Mouse (Mus musculus) ES-E14 (cell line): ENCODE measurements around the gene Rora. TPM values are rescaled to one million over a fixed set of nuclear protein-coding genes. Genes with fewer than 3 reads are reported as not detected.
"Not testable (repeated sequence)": the region's sequence is repeated elsewhere in the genome, so short reads cannot be mapped to it uniquely, and the experiment has no call there.

Source experiments
- DNase-seq: peaks from one replicate; pipeline ENCODE4 v3.0.0-alpha.2; 2013; ENCODE audit warnings: low read depth, low spot score
- H3K27ac ChIP-seq: 2 replicates; pipeline ENCODE4 v1.5.1; 2012; ENCODE audit warnings: low read depth, mild to moderate bottlenecking, low read length, moderate library complexity, mixed read lengths; ENCODE audit not compliant: poor library complexity, insufficient read depth, severe bottlenecking
- H3K36me3 ChIP-seq: 2 replicates; pipeline ENCODE4 v1.6.1; 2012; ENCODE audit warnings: mild to moderate bottlenecking, low read length, moderate library complexity, mixed read lengths; ENCODE audit not compliant: control insufficient read depth, poor library complexity, insufficient read depth, severe bottlenecking
- H3K4me1 ChIP-seq, 2 experiments: fragments of 150-350 bp in 1 of 2; sonication (generic) in 1 of 2; 2 replicates each; pipeline ENCODE4 v1.6.1; 2012; ENCODE audit warnings: low read length in 2 of 2, mild to moderate bottlenecking in 1 of 2, mixed read lengths in 1 of 2; ENCODE audit not compliant: control insufficient read depth in 2 of 2, insufficient read depth in 2 of 2, poor library complexity in 1 of 2
- H3K4me3 ChIP-seq, 2 experiments: fragments of 150-350 bp in 1 of 2; sonication (generic) in 1 of 2; 2 replicates each; pipeline ENCODE4 v1.5.1; 2012; ENCODE audit warnings: low read length in 2 of 2, low read depth in 1 of 2, mild to moderate bottlenecking in 1 of 2, mixed read lengths in 1 of 2; ENCODE audit not compliant: insufficient read depth in 1 of 2, poor library complexity in 1 of 2, severe bottlenecking in 1 of 2
- H3K9ac ChIP-seq: 2 replicates; pipeline ENCODE4 v1.6.1; 2012; ENCODE audit warnings: low read depth, mild to moderate bottlenecking, low read length, mixed read lengths; ENCODE audit not compliant: poor library complexity, insufficient read depth, severe bottlenecking
- H3K9me3 ChIP-seq: fragments of 150-350 bp; sonication (generic); 2 replicates; pipeline ENCODE4 v1.6.1; 2012; ENCODE audit warnings: low read depth, mild to moderate bottlenecking, low read length; ENCODE audit not compliant: control insufficient read depth, insufficient read depth
- CHD2 ChIP-seq: IDR thresholded peaks from 2 replicates; pipeline ENCODE4 v1.6.1; 2014; ENCODE audit warnings: mild to moderate bottlenecking, low read depth, low read length, inconsistent platforms
- HCFC1 ChIP-seq: IDR thresholded peaks from 2 replicates; pipeline ENCODE4 v1.6.1; 2012; ENCODE audit warnings: low read length, inconsistent platforms, borderline replicate concordance; ENCODE audit not compliant: insufficient read depth
- MAFK ChIP-seq: IDR thresholded peaks from 2 replicates; pipeline ENCODE4 v1.6.1; 2014; ENCODE audit warnings: mild to moderate bottlenecking, low read depth, low read length, inconsistent platforms; ENCODE audit not compliant: insufficient read depth
- ZC3H11A ChIP-seq: IDR thresholded peaks from 2 replicates; pipeline ENCODE4 v1.6.1; 2012; ENCODE audit warnings: low read depth, mild to moderate bottlenecking, inconsistent platforms, low read length, borderline replicate concordance
- ZNF384 ChIP-seq: IDR thresholded peaks from 2 replicates; pipeline ENCODE4 v1.6.1; 2012; ENCODE audit warnings: low read depth, low read length, inconsistent platforms
- in situ Hi-C, 2 experiments: fragments of 600-800 bp; cut with MboI; formaldehyde crosslinking; loops; one replicate each; pipeline ENCODE4 v1.15.1; 2025; ENCODE audit warnings: low sequenced_read_pairs in 2 of 2, inconsistent platforms in 1 of 2; ENCODE audit not compliant: unreplicated experiment in 2 of 2
- total RNA-seq: library from RNA; depleted of rRNA; stranded (reverse); fragments of 300-350 nt; gene quantifications from 2 replicates; pipeline ENCODE4 v1.2.3, GENCODE M21; 2012

Rora gene
- total RNA-seq, 1 experiment, result 2.1 TPM

DNA sequence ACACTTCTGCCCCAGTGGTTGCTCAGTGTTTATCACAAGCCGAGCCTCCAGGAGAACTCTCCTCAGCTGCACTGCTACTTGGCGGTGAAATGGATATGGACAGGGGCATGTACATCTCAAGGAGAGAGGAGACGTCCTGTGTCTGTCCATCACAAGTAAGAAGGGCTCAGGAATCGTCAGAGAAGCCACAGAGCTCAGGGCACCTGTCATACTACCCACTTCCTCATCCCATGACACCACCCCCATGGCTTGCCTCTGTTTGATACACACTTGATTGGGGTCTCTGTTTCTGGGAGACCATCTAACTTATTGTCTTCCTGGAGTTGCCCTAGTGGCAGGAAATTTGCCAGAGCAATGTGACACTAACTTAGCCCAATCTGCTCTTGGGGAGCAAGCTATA, 433.3 kb downstream of the Rora start:
- in situ Hi-C loops, result no loop called here
- H3K27ac ChIP-seq, result no peak overlapping the region
- H3K36me3 ChIP-seq, result no peaks in the 10 kb centered on the region
- TF ChIP-seq HCFC1 (no peak), ZC3H11A (no peak), CHD2 (no peak), MAFK (no peak), ZNF384 (no peak)
- H3K9me3 ChIP-seq, result no peaks in the 10 kb centered on the region
- no peak overlapping the region for H3K4me3 ChIP-seq
- DNase-seq, result no peak
- H3K9ac ChIP-seq, result no peak overlapping the region
- H3K4me1 ChIP-seq, result no peaks in the 10 kb centered on the region

DNA sequence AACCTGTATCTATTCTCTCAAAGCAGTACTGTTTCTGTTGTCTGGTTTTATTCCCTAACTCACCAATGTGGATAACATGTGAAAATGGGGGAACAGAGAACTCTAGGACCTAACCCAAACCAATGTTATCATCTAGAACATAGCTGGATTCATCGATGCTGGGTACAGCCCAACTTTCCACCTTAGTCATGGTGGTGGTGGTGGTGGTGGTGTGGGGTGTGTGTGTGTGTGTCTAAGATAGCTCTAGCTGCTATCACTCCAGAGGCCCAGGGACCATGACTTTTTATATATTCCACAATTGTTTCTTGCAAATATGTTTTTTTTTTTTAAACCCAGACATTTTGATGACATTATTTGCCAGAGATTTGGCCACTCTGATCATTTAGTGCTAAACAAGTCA, 433.7 kb downstream of the Rora start:
- H3K36me3 ChIP-seq, result no peaks in the 10 kb centered on the region
- H3K9ac ChIP-seq, result no peak overlapping the region
- TF ChIP-seq ZC3H11A, result no peak
- TF ChIP-seq CHD2, result no peak
- TF ChIP-seq ZNF384, result no peak
- TF ChIP-seq MAFK, result no peak
- TF ChIP-seq HCFC1, result no peak
- H3K27ac ChIP-seq, result no peak overlapping the region
- no peak overlapping the region for H3K4me3 ChIP-seq
- in situ Hi-C loops, result no loop called here
- no peak for DNase-seq
- H3K4me1 ChIP-seq, result no peaks in the 10 kb centered on the region
- no peaks in the 10 kb centered on the region for H3K9me3 ChIP-seq

DNA sequence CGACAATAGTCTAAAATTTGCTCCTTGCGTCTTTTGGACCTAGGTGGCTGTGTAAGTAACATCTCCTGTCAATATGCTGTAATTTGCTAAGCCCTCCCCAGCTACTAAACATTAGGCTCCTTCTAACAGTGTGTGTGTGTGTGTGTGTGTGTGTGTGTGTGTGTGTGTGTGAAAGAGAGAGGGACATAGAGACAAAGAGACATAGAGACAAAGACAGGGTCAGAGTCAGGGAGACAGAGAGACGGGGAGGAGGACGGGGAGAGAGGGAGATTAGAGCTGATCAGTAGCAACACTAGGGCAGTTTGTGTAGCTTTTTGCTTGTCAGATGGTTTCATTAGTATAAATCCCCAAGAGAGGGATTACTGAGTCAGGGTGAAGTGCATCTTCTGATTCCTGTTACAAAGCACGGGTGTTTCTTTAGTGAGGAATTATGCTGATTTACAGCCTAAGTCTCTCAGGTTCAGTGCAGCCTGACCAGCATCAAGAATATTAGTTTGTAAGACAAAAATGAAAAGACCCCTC, 437.2 kb downstream of the Rora start:
- H3K4me1 ChIP-seq, result peaks cover 0 to 3% of the 10 kb centered on the region in 2 experiments; a peak in 1 of 4 replicates
- no peak overlapping the region for H3K27ac ChIP-seq
- TF ChIP-seq CHD2, result no peak
- TF ChIP-seq MAFK, result no peak
- no peak for TF ChIP-seq ZC3H11A
- TF ChIP-seq HCFC1, result no peak
- no peak for TF ChIP-seq ZNF384
- no peaks in the 10 kb centered on the region for H3K9me3 ChIP-seq
- H3K36me3 ChIP-seq, result no peaks in the 10 kb centered on the region
- in situ Hi-C loops, result no loop called here
- no peak overlapping the region for H3K4me3 ChIP-seq
- no peak overlapping the region for H3K9ac ChIP-seq
- DNase-seq, result no peak

DNA sequence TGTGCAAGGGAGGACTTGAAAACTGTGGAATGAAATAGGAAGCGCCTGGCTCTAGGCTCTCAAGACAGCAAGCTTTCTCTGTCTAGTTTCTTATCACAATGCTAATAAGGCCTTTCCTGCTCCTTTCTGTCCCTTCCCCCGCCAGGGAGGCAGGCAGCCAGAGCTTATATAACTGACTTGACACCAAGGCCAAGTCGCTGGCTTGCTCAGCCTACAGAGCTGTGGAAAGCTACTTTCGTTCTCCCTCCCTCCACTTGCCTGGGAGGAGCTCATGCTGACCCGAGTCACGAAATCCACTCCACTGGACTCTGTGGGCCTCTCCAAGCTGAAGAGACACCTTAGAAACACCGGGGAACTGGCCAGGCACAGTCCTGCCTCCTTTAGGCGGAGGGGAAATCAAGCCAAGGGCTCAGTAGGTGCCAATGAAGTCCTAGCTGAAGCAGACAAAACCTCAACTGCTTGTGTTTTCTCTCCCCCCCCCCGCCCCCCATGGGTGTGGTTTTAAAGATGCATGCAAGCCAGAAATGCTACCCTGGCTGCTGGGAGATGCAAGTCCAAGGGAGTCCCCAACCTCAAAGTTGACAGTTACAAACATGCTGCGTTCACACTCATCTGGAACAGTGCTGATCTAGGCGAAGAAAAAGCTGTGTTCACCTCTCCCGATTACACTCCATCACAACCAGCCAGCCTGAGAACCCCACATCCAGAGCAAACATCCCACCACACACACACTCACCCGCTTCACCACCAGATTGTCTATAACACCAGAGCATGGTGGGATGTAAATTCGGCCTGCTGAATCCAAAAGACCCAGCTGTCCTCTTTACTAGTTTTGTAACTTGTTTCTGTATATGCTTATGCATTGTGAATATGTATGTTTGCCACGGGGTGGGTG, 438.8 kb downstream of the Rora start:
- no peak for TF ChIP-seq HCFC1
- TF ChIP-seq ZNF384, result no peak
- TF ChIP-seq CHD2, result no peak
- no peak for TF ChIP-seq MAFK
- no peak for TF ChIP-seq ZC3H11A

DNA sequence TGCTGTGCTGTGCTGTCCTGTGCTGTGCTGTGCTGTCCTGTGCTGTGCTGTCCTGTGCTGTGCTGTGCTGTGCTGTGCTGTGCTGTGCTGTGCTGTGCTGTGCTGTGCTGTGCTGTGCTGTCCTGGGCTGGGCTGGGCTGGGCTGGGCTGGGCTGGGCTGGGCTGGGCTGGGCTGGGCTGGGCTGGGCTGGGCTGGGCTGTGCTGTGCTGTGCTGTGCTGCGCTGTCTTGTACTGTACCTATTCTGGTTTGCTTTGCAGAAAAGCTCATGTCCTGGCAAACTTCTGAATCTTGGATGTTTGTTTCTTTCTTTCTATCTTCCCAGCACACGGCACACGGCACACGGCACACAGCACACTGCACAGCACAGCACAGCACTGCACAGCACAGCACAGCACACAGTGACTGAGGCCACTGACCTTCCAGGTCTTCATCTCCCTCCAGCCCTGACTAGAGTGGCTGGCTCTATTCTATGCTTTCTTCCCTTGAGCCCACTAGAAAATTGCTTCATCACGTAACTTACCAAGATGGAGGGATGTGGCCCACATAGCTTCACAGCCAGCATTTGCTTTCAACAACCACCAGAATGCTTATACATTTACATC, 446.7 kb downstream of the Rora start:
- H3K4me3 ChIP-seq, H3K36me3 ChIP-seq, DNase-seq, in situ Hi-C loops, H3K9ac ChIP-seq, H3K27ac ChIP-seq, H3K4me1 ChIP-seq, H3K9me3 ChIP-seq: not testable (repeated sequence)

More for the DNA sequence above, 438.8 kb downstream of the Rora start:
- H3K27ac ChIP-seq, result no peak overlapping the region
- in situ Hi-C loops, result no loop called here
- H3K36me3 ChIP-seq, result no peaks in the 10 kb centered on the region
- H3K4me3 ChIP-seq, result no peak overlapping the region
- no peak for DNase-seq
- H3K9ac ChIP-seq, result no peak overlapping the region
- no peaks in the 10 kb centered on the region for H3K9me3 ChIP-seq
- peaks cover 0 to 3% of the 10 kb centered on the region in 2 experiments; a peak in 1 of 4 replicates for H3K4me1 ChIP-seq
